Mouse (Mus musculus) hindbrain, postnatal 0 days (tissue): ENCODE measurements around the gene Tmem52. TPM values are rescaled to one million over a fixed set of nuclear protein-coding genes. Genes with fewer than 3 reads are reported as not detected.
"Not testable (repeated sequence)": the region's sequence is repeated elsewhere in the genome, so short reads cannot be mapped to it uniquely, and the experiment has no call there.

Source experiments
- ATAC-seq: fragments of 200-750 bp; cut with Nextera tagmentation; 2 replicates; pipeline ENCODE4 v1.8.0; 2017; ENCODE audit warnings: mild to moderate bottlenecking, moderate TSS enrichment, moderate library complexity
- DNase-seq: peaks from one replicate; pipeline ENCODE4 v3.0.0-alpha.2; 2015; ENCODE audit warnings: low spot score
- H3K27ac ChIP-seq: fragments of 300-500 bp; sonication (generic); 2 replicates; pipeline ENCODE4 v1.5.1; 2014; ENCODE audit warnings: mild to moderate bottlenecking
- H3K27me3 ChIP-seq: fragments of 300-500 bp; sonication (generic); 2 replicates; pipeline ENCODE4 v1.6.1; 2014; ENCODE audit warnings: low read length, mixed read lengths; ENCODE audit not compliant: insufficient read depth
- H3K36me3 ChIP-seq: fragments of 300-500 bp; sonication (generic); 2 replicates; pipeline ENCODE4 v1.6.1; 2014; ENCODE audit warnings: low read length, mixed read lengths; ENCODE audit not compliant: insufficient read depth
- H3K4me1 ChIP-seq: fragments of 300-500 bp; sonication (generic); 2 replicates; pipeline ENCODE4 v1.6.1; 2014; ENCODE audit warnings: antibody characterized with exemption, low read length, mixed read lengths; ENCODE audit not compliant: insufficient read depth
- H3K4me2 ChIP-seq: fragments of 300-500 bp; sonication (generic); 2 replicates; pipeline ENCODE4 v1.6.1; 2014; ENCODE audit warnings: low read depth, mild to moderate bottlenecking, low read length, moderate library complexity, mixed read lengths
- H3K4me3 ChIP-seq: fragments of 300-500 bp; sonication (generic); 2 replicates; pipeline ENCODE4 v1.5.1; 2014; ENCODE audit warnings: low read length
- H3K9ac ChIP-seq: fragments of 300-500 bp; sonication (generic); replicated peaks from 2 replicates; pipeline ENCODE4 v1.6.1; 2014; ENCODE audit warnings: mild to moderate bottlenecking, low read length, moderate library complexity, mixed read lengths
- H3K9me3 ChIP-seq: fragments of 300-500 bp; sonication (generic); 2 replicates; pipeline ENCODE4 v1.6.1; 2016; ENCODE audit warnings: low read length, mixed read lengths
- CTCF ChIP-seq: IDR thresholded peaks from 2 replicates; pipeline ENCODE4 v1.5.1; 2016; ENCODE audit warnings: antibody characterized with exemption, control low read depth, low read depth
- WGBS: fragments of 180-500 bp; shearing (Covaris S2); extraction: QIAGEN DNeasy Blood & Tissue Kit; methylation state at CpG from one replicate; pipeline ENCODE4 v1.1.7; 2014; 5-methylcytosine and 5-hydroxymethylcytosine counted together
- polyA plus RNA-seq: library from polyadenylated mRNA; unstranded; fragments of >200 nt; fragmentation: Nextera tagmentation; extraction: Ambion mirVana; gene quantifications from 2 replicates; pipeline ENCODE4 v1.2.1, GENCODE M21; 2015
- total RNA-seq: library from RNA; depleted of rRNA; stranded (reverse); fragments of >200 nt; gene quantifications from 2 replicates; pipeline ENCODE4 v1.2.3, GENCODE M21; 2014; rRNA removed

Tmem52 gene
- total RNA-seq = 0.61 and 3.7 TPM in 2 replicates
- 0.46 and 0.74 TPM in 2 replicates for polyA plus RNA-seq

DNA sequence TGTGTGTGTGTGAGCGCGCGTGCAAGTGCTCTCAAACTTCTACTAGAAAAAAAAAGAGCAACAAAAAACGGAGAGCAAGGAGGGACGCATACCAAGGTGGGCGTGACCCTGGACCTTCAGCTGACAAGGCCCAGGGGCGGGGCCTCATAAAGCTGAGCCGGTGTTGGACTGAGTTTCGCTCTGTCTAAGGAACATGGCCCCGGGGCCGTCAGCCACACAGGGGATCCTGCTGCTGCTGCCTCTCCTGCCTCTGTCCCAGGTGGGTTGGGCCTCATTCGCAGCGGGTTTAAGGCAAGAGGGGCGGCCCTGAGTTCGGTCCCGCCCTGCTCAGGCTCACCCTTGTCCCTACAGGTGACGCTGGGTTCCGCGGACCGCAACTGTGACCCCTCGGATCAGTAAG, at the start of gene Tmem52:
Gene Tmem52 (plus strand): TSS at position 163 of the 400 bp plus-strand sequence.
- H3K27ac ChIP-seq = no peak within 1 kb of the TSS
- peak within 1 kb of the TSS; percentile 14; the same call in 1 of the 2 replicates for H3K4me2 ChIP-seq
- no peaks in the 10 kb centered on the region for H3K9me3 ChIP-seq
- WGBS = 16% methylated on average over 21 of the region's 21 CpGs
- H3K9ac ChIP-seq = no peak within 1 kb of the TSS
- H3K4me3 ChIP-seq = peak within 1 kb of the TSS; percentile 13; the same call in 1 of the 2 replicates
- H3K4me1 ChIP-seq = peaks cover 5% of the 10 kb centered on the region; the same call in 1 of the 2 replicates
- 0 out of 2 replicates have a peak, but pooled peaks have one; percentile 28 for ATAC-seq
- DNase-seq = peak; percentile 7
- no peaks in the 10 kb centered on the region for H3K36me3 ChIP-seq
- TF ChIP-seq CTCF = no peak
- H3K27me3 ChIP-seq = no peaks in the 10 kb centered on the region

DNA sequence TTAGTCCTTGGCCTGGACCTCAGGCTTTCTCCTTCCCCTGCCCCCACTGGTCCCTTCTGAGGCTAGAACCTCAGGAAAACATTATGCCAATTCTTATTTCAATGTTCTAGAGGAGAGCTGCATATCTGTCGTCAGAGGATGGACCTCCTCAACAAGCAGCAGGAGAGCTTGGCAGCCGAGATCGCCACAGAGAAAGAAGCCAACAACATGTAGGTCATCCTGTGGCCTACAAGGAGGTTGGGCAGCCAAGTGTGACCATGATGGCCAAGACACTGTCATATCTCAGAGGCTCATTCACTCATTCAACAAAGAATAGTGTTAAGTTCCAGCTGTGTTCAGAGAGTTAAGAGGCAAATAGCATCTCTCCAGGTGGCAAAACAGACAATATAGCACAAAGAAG, 48.8 kb upstream of the Tmem52 start:
- H3K27me3 ChIP-seq = no peaks in the 10 kb centered on the region
- no peaks in the 10 kb centered on the region; the same call in 1 of the 2 replicates for H3K36me3 ChIP-seq
- H3K27ac ChIP-seq = no peak overlapping the region
- DNase-seq (no peak), ATAC-seq (no peak)
- no peaks in the 10 kb centered on the region for H3K9me3 ChIP-seq
- WGBS = 57% methylated on average over 3 of the region's 3 CpGs
- H3K9ac ChIP-seq = no peak overlapping the region
- H3K4me2 ChIP-seq = no peak overlapping the region
- no peak for TF ChIP-seq CTCF
- H3K4me3 ChIP-seq = no peak overlapping the region
- H3K4me1 ChIP-seq = no peaks in the 10 kb centered on the region

DNA sequence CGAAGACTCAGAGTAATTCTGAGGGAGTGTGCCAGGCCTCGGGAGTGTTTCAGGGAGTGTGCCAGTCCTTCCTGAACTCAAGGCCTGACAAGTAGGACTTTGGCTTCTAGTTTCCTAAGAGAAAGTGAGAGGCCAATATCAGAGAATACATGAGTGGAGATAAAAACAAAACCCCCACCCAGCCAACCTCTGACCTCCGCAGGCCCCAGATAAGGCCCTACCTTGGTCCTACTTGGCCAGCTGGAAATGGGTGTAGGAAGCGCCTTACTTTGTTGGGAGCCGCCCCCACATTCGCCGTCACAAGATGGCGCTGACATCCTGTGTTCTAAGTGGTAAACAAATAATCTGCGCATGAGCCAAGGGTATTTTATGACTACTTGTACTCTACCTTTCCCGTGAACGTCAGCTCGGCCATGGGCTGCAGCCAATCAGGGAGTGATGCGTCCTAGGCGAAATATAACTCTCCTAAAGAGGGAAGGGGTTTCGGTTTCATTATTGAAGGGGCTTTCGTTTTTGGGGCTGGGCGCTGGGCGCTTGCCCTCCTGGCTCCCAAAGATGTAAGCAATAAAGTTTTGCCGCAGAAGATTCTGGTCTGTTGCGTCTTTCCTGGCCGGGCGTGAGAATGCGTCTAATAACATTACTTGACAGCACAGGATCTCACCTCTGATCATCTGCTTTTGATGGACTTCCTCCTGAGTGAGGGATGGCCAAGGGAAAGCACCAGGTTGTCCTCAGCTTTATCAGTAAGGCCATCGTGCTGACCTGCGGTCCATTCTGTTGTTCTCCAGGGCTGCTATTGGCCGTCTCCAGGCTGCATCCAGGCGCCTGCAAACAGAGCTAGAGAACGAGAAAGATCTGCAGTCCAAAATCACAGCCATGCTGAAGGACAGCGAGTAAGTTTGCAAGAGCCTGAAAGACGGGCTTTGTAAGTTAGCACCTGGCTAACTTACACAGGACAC, 47.2 kb upstream of the Tmem52 start:
- not testable (repeated sequence) for H3K4me2 ChIP-seq, H3K27me3 ChIP-seq

DNA sequence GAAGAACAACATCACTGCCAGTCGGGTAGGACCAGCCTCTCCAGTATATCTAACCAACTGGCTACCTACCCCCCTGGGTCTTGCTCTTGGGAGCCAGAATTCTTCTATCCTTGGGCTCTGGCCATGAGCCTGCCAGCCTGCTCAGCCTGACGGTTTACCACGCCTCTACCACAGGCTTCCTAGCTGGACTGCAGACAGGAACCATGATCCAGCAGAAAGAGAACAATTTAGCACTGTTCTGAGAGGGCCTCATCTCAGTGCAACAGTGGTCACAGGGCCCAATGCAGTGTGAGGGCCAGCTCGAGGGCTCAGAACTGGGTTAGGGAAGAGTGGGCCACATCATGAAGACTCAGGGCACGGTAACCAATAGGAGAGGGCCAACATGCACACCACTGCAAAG, 44.9 kb upstream of the Tmem52 start:
- no peaks in the 10 kb centered on the region for H3K27me3 ChIP-seq
- no peaks in the 10 kb centered on the region for H3K9me3 ChIP-seq
- no peak overlapping the region for H3K4me2 ChIP-seq
- 87% methylated on average over 5 of the region's 5 CpGs for whole genome bisulfite sequencing
- no peaks in the 10 kb centered on the region; the same call in 1 of the 2 replicates for H3K36me3 ChIP-seq
- H3K9ac ChIP-seq = no peak overlapping the region
- H3K27ac ChIP-seq = no peak overlapping the region
- H3K4me1 ChIP-seq = no peaks in the 10 kb centered on the region
- TF ChIP-seq CTCF = no peak
- no peak overlapping the region for H3K4me3 ChIP-seq
- DNase-seq (no peak), ATAC-seq (no peak)

More for the DNA sequence above, 47.2 kb upstream of the Tmem52 start:
- not testable (repeated sequence) for H3K4me1 ChIP-seq, H3K9ac ChIP-seq, H3K27ac ChIP-seq, H3K36me3 ChIP-seq, H3K4me3 ChIP-seq, ATAC-seq, DNase-seq, H3K9me3 ChIP-seq
- 88% methylated on average over 21 of the region's 30 CpGs for WGBS

DNA sequence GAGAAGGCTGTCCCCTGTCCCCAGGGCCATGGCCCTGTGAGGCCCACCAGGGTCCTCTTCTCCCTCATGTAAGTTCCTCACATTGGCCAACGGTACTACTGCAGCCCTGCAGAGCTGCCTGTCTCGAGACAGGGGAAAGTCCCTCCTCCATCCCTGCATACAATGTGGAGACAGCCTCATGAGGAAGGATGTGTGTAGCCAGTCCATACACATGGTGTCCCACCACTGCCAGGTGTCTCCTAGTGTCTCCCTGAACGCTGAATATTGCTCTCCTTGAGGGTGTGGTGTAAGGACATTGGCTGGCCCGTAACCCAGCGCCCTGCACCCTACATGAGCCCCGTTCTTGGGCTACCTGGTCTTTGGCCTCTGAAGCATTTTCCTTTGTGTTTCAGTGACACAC, 42.6 kb upstream of the Tmem52 start:
- Histone ChIP-seq H3K27ac (no peak overlapping the region), H3K4me1 (no peaks in the 10 kb centered on the region), H3K4me2 (no peak overlapping the region), H3K27me3 (no peaks in the 10 kb centered on the region), H3K9ac (no peak overlapping the region), H3K9me3 (no peaks in the 10 kb centered on the region), H3K36me3 (no peaks in the 10 kb centered on the region), H3K4me3 (no peak overlapping the region)
- 82% methylated on average over 6 of the region's 6 CpGs for WGBS
- ATAC-seq (no peak), DNase-seq (no peak)
- TF ChIP-seq CTCF = no peak

DNA sequence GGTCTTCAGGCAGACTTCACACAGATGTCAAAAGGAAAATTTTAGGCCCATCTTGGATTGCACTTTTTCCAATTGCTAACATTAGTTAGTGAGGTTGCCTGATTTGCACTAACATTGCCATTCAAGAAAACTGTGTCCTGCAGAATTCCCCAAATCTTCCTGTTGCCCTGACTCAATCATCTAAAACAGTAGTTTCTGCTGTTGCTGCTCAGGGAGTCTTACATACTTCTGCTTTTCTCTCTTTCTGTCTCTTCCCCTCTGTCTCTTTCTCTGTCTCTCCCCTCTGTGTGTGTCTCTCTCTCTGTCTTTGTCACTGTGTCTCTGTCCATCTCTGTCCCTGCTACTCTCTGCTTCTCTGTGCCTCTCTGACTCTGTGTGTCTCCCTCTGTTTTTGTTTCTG, 40.5 kb upstream of the Tmem52 start:
- no peak for DNase-seq
- H3K9me3 ChIP-seq = no peaks in the 10 kb centered on the region
- H3K4me2 ChIP-seq = no peak overlapping the region
- ATAC-seq = no peak
- H3K4me3 ChIP-seq = no peak overlapping the region
- no peaks in the 10 kb centered on the region for H3K36me3 ChIP-seq
- H3K4me1 ChIP-seq = no peaks in the 10 kb centered on the region
- no peak overlapping the region for H3K9ac ChIP-seq
- H3K27me3 ChIP-seq = no peaks in the 10 kb centered on the region
- no peak for TF ChIP-seq CTCF
- no peak overlapping the region for H3K27ac ChIP-seq

DNA sequence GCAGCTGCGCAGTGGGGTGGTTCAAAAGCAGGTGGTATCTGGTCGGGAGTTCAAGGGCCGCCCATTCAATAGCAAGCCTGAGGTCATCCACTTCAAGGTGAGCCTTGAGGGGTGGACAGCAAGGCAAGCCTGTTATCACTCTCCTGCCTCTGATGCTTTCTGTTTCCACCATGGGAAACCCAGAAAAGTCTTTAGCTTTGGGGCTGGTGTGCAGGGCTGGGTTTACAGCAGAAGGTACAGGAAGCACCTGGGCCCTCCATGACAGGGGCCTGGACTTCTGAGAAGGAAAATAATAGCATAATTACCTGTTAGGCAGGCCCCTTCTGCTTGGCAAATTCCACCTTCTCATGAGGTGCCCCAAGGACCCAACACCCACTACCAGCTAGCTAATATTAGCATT, 39.7 kb upstream of the Tmem52 start:
- Histone ChIP-seq H3K4me2 (no peak overlapping the region), H3K4me1 (no peaks in the 10 kb centered on the region), H3K36me3 (no peaks in the 10 kb centered on the region), H3K9me3 (no peaks in the 10 kb centered on the region), H3K4me3 (no peak overlapping the region), H3K27ac (no peak overlapping the region), H3K9ac (no peak overlapping the region), H3K27me3 (no peaks in the 10 kb centered on the region)
- TF ChIP-seq CTCF = no peak
- ATAC-seq (no peak), DNase-seq (no peak)
- WGBS = 88% methylated on average over 3 of the region's 3 CpGs
